Mouse (Mus musculus) limb, embryonic 11.5 days (tissue): ENCODE results near the gene Atn1. TPM values are rescaled to one million over a fixed set of nuclear protein-coding genes. Genes with fewer than 3 reads are reported as not detected.

Experiments used
- ATAC-seq: fragments of 200-750 bp; cut with Nextera tagmentation; 2 replicates; pipeline ENCODE4 v1.8.0; 2017; ENCODE audit warnings: low read depth; ENCODE audit not compliant: insufficient number of reproducible peaks, low FRiP score, low TSS enrichment
- DNase-seq: peaks from one replicate; pipeline ENCODE4 v3.0.0-alpha.2; 2015; ENCODE audit warnings: low spot score
- H3K27ac ChIP-seq: fragments of 300-500 bp; sonication (generic); replicated peaks from 2 replicates; pipeline ENCODE4 v1.5.1; 2014; ENCODE audit warnings: low read depth, mild to moderate bottlenecking, low read length
- H3K27me3 ChIP-seq: fragments of 300-500 bp; sonication (generic); 2 replicates; pipeline ENCODE4 v1.6.1; 2014; ENCODE audit warnings: mild to moderate bottlenecking, low read length, mixed read lengths; ENCODE audit not compliant: control insufficient read depth, insufficient read depth
- H3K36me3 ChIP-seq: fragments of 300-500 bp; sonication (generic); 2 replicates; pipeline ENCODE4 v1.6.1; 2014; ENCODE audit warnings: mild to moderate bottlenecking, low read length, moderate library complexity, mixed read lengths; ENCODE audit not compliant: control insufficient read depth, insufficient read depth
- H3K4me1 ChIP-seq: fragments of 300-500 bp; sonication (generic); 2 replicates; pipeline ENCODE4 v1.6.1; 2014; ENCODE audit warnings: low read length, mixed read lengths; ENCODE audit not compliant: control insufficient read depth, insufficient read depth
- H3K4me2 ChIP-seq: fragments of 300-500 bp; sonication (generic); 2 replicates; pipeline ENCODE4 v1.6.1; 2014; ENCODE audit warnings: low read depth, mild to moderate bottlenecking, moderate library complexity; ENCODE audit not compliant: severe bottlenecking
- H3K4me3 ChIP-seq: fragments of 300-500 bp; sonication (generic); 2 replicates; pipeline ENCODE4 v1.5.1; 2014; ENCODE audit warnings: low read depth, low read length
- H3K9ac ChIP-seq: fragments of 300-500 bp; sonication (generic); 2 replicates; pipeline ENCODE4 v1.6.1; 2014; ENCODE audit warnings: mild to moderate bottlenecking, low read length
- H3K9me3 ChIP-seq: fragments of 300-500 bp; sonication (generic); 2 replicates; pipeline ENCODE4 v1.6.1; 2016; ENCODE audit warnings: low read length; ENCODE audit not compliant: control insufficient read depth
- WGBS: fragments of 180-500 bp; shearing (Covaris S2); extraction: QIAGEN DNeasy Blood & Tissue Kit; methylation state at CpG from one replicate; pipeline ENCODE4 v1.1.7; 2014; 5-methylcytosine and 5-hydroxymethylcytosine counted together
- polyA plus RNA-seq: library from polyadenylated mRNA; unstranded; fragments of >200 nt; fragmentation: Nextera tagmentation; extraction: Ambion mirVana; gene quantifications from 2 replicates; pipeline ENCODE4 v1.2.1, GENCODE M21; 2014

Gene Atn1
- polyA plus RNA-seq, 1 experiment from 2014 or later = 13.1 TPM

GRCm38 (mm10) chr6:124740888-124741761 lies 15.2 kb downstream of the Atn1 start, which contains the start of gene Grcc10:
TSS of gene Grcc10 (minus strand) at chr6:124741374.
- under 1% methylated on average over 41 of the region's 41 CpGs for WGBS
- ATAC-seq (peak; percentile 85), DNase-seq (peak; percentile 94)
- H3K27me3 ChIP-seq = no peaks in the 10 kb centered on the region
- H3K36me3 ChIP-seq = peaks cover 11% of the 10 kb centered on the region
- H3K27ac ChIP-seq = peak within 1 kb of the TSS; percentile 99
- H3K9ac ChIP-seq = peak within 1 kb of the TSS; percentile 95
- peak within 1 kb of the TSS; percentile 80 for H3K4me2 ChIP-seq
- H3K4me1 ChIP-seq = peaks cover 14% of the 10 kb centered on the region
- no peaks in the 10 kb centered on the region for H3K9me3 ChIP-seq
- peak within 1 kb of the TSS; percentile 67 for H3K4me3 ChIP-seq

- DNase-seq (no peak), ATAC-seq (peak; percentile 8; the same call in 1 of the 2 replicates)
- peak overlapping the region; percentile 80 for H3K4me2 ChIP-seq
- peaks cover 11% of the 10 kb centered on the region for H3K36me3 ChIP-seq
- H3K4me3 ChIP-seq = peak overlapping the region; percentile 67
- WGBS = under 1% methylated on average over 29 of the region's 29 CpGs
- H3K27ac ChIP-seq = peak overlapping the region; percentile 99
- no peaks in the 10 kb centered on the region for H3K27me3 ChIP-seq
- peaks cover 10% of the 10 kb centered on the region for H3K4me1 ChIP-seq
- H3K9me3 ChIP-seq = no peaks in the 10 kb centered on the region
- peak overlapping the region; percentile 95 for H3K9ac ChIP-seq
Observed at GRCm38 (mm10) chr6:124740211-124740887, 16.0 kb downstream of the Atn1 start.

DNA sequence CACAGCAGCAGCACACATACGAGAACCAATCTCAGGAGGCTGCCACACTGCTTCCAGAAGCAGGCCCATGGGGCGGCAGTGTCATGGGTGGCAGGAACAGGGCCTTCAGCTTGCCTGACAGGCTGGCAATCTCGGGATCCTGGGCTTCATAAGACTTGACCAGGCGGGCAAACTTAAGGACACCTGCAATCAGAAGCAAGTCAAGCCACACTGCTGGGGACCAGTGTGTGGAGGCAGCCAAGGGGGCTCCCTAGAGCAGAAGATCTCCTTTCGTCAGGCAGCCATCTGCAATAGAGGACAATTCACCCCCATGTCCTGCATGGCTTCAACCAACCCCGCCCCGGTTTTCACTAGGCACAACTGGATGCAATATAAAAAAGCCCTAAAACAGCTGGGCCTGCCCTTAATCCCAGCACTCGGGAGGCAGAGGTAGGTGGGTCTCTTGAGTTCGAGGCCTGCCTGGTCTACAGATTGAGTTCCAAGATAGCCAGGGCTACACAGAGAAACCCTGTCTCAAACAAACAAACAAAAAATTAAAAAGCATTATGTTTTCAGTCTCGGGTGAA lies 17.0 kb downstream of the Atn1 start:
- H3K4me2 ChIP-seq = no peak overlapping the region
- H3K4me3 ChIP-seq = no peak overlapping the region
- no peak for ATAC-seq

GRCm38 (mm10) chr6:124738511-124739023 lies 17.8 kb downstream of the Atn1 start, which contains the start of gene Ptpn6:
TSS of gene Ptpn6 (minus strand) at chr6:124738714.
- Histone ChIP-seq H3K4me2 (no peak within 1 kb of the TSS), H3K27ac (no peak within 1 kb of the TSS), H3K4me3 (no peak within 1 kb of the TSS), H3K9ac (no peak within 1 kb of the TSS), H3K27me3 (no peaks in the 10 kb centered on the region), H3K4me1 (peaks cover 2% of the 10 kb centered on the region; the same call in 1 of the 2 replicates), H3K9me3 (no peaks in the 10 kb centered on the region), H3K36me3 (peaks cover 4% of the 10 kb centered on the region; the same call in 1 of the 2 replicates)
- no peak for ATAC-seq
- WGBS = 34% methylated on average over 15 of the region's 15 CpGs
- peak; percentile 54 for DNase-seq

More for the DNA sequence above, 17.0 kb downstream of the Atn1 start:
- H3K9me3 ChIP-seq = no peaks in the 10 kb centered on the region
- 86% methylated on average over 10 of the region's 10 CpGs for WGBS
- H3K27me3 ChIP-seq = no peaks in the 10 kb centered on the region
- no peak overlapping the region for H3K9ac ChIP-seq
- peaks cover 2% of the 10 kb centered on the region; the same call in 1 of the 2 replicates for H3K4me1 ChIP-seq
- H3K36me3 ChIP-seq = peaks cover 4% of the 10 kb centered on the region; the same call in 1 of the 2 replicates
- H3K27ac ChIP-seq = no peak overlapping the region
- DNase-seq = no peak

- Histone ChIP-seq H3K4me3 (no peak overlapping the region), H3K27me3 (no peaks in the 10 kb centered on the region), H3K9ac (no peak overlapping the region), H3K27ac (no peak overlapping the region), H3K36me3 (no peaks in the 10 kb centered on the region), H3K9me3 (no peaks in the 10 kb centered on the region), H3K4me1 (peaks cover 11% of the 10 kb centered on the region), H3K4me2 (no peak overlapping the region)
- ATAC-seq (no peak), DNase-seq (no peak)
- 92% methylated on average over 11 of the region's 11 CpGs for WGBS
Observed at GRCm38 (mm10) chr6:124737040-124737439, 19.3 kb downstream of the Atn1 start.

- no peaks in the 10 kb centered on the region for H3K9me3 ChIP-seq
- no peak overlapping the region for H3K9ac ChIP-seq
- no peak for DNase-seq
- no peak overlapping the region for H3K27ac ChIP-seq
- H3K4me1 ChIP-seq = peaks cover 9% of the 10 kb centered on the region
- H3K4me2 ChIP-seq = no peak overlapping the region
- no peak overlapping the region for H3K4me3 ChIP-seq
- ATAC-seq = no peak
- no peaks in the 10 kb centered on the region for H3K36me3 ChIP-seq
- 88% methylated on average over 3 of the region's 3 CpGs for WGBS
- H3K27me3 ChIP-seq = no peaks in the 10 kb centered on the region
Observed at GRCm38 (mm10) chr6:124734417-124734816, 21.9 kb downstream of the Atn1 start.

DNA sequence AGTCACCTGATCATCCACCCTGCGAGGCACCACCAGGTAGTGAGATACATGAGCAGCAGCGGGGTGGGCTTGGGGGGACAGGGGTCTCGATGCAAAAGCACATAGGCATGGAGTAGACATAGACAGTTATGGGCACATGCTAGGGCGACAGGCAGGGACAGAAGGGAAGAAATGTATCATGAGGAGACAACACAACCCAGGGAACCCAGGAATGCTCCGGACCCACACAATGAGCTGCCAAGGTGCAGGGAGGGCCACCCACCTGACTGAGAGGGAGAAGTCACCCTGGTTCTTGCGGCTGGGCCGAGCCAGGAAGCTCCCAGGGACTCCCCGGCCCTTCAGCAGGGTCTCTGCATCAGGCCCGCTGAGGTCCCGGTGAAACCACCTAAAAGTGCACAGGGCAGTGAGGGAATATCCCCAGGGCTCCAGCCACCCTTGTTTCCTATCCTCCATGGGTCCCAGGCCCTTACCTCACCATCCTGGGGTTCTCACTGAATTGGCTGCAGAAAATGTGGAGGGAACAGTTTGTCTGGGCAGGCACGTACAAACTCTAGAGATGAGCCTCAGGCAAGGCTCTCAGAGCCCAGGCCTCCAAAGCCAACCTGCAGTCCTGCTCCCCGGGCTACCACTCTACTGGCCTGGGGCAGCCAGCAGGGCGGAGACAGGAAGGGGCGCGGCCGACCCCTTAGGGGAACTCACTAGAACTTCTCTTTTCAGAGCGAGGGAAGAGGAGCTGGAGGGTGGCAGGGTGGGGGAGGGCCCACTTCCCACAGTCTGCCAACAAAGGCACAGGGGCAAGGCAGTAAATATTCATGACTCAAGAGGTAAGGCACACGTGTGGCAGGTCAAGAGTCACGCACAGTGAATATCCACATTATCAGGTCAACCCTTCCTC lies 23.6 kb downstream of the Atn1 start:
- Histone ChIP-seq H3K36me3 (no peaks in the 10 kb centered on the region), H3K9me3 (no peaks in the 10 kb centered on the region), H3K27me3 (no peaks in the 10 kb centered on the region), H3K9ac (0 out of 2 replicates have a peak overlapping the region, but pooled peaks have one; percentile 27), H3K27ac (no peak overlapping the region), H3K4me3 (no peak overlapping the region), H3K4me2 (no peak overlapping the region; the same call in 1 of the 2 replicates), H3K4me1 (peaks cover 9% of the 10 kb centered on the region)
- DNase-seq (no peak), ATAC-seq (no peak)
- 52% methylated on average over 19 of the region's 19 CpGs for WGBS
